Mouse (Mus musculus) forebrain, embryonic 13.5 days (tissue): ENCODE results near the gene Cyp3a41b. TPM values are rescaled to one million over a fixed set of nuclear protein-coding genes. Genes with fewer than 3 reads are reported as not detected.
"Not testable (repeated sequence)": the region's sequence is repeated elsewhere in the genome, so short reads cannot be mapped to it uniquely, and the experiment has no call there.

ENCODE experiments used
- ATAC-seq: fragments of 200-750 bp; cut with Nextera tagmentation; 2 replicates; pipeline ENCODE4 v1.8.0; 2017
- H3K27ac ChIP-seq: fragments of 300-500 bp; sonication (generic); 2 replicates; pipeline ENCODE4 v1.5.1; 2015; ENCODE audit warnings: inconsistent platforms, mild to moderate bottlenecking, moderate library complexity
- H3K27me3 ChIP-seq: fragments of 300-500 bp; sonication (generic); 2 replicates; pipeline ENCODE4 v1.6.1; 2015; ENCODE audit warnings: mild to moderate bottlenecking, inconsistent platforms
- H3K36me3 ChIP-seq: fragments of 300-500 bp; sonication (generic); 2 replicates; pipeline ENCODE4 v1.6.1; 2015; ENCODE audit warnings: mild to moderate bottlenecking, inconsistent platforms; ENCODE audit not compliant: poor library complexity, severe bottlenecking
- H3K4me1 ChIP-seq: fragments of 300-500 bp; sonication (generic); 2 replicates; pipeline ENCODE4 v1.6.1; 2015; ENCODE audit warnings: inconsistent platforms
- H3K4me2 ChIP-seq: fragments of 300-500 bp; sonication (generic); 2 replicates; pipeline ENCODE4 v1.6.1; 2015; ENCODE audit warnings: inconsistent platforms, mild to moderate bottlenecking, moderate library complexity
- H3K4me3 ChIP-seq: fragments of 300-500 bp; sonication (generic); 2 replicates; pipeline ENCODE4 v1.5.1; 2015; ENCODE audit warnings: mild to moderate bottlenecking, inconsistent platforms
- H3K9ac ChIP-seq: fragments of 300-500 bp; sonication (generic); 2 replicates; pipeline ENCODE4 v1.6.1; 2015; ENCODE audit warnings: mild to moderate bottlenecking, inconsistent platforms
- H3K9me3 ChIP-seq: fragments of 300-500 bp; sonication (generic); replicated peaks from 2 replicates; pipeline ENCODE4 v1.6.1; 2016; ENCODE audit warnings: inconsistent platforms
- WGBS: fragments of 180-500 bp; shearing (Covaris S2); methylation state at CpG from one replicate; pipeline ENCODE4 v1.1.7; 2015; 5-methylcytosine and 5-hydroxymethylcytosine counted together
- polyA plus RNA-seq: library from polyadenylated mRNA; unstranded; fragments of >200 nt; fragmentation: Nextera tagmentation; extraction: Ambion mirVana; gene quantifications from 2 replicates; pipeline ENCODE4 v1.2.1, GENCODE M21; 2015

Gene Cyp3a41b
- polyA plus RNA-seq, result not detected in 2 replicates

DNA sequence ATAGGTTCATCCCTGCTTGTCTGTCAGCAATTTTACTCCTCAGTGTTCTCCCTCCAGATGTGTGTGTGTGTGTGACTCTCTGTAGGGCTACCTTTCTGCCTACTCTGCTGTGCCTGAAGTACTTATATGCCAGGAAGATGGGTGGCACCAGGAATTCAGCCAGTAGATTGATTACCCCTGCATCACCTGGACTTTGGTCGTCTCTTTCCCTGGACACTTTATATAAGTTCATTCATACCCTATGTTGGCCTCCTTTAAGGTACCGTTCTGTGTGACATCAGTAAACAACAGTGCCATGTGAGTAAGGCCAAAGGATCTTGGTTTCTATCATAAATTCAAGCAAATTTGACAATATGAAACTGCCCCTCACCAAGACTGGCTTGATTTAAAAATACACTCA lies at the start of gene Cyp3a41b:
Cyp3a41b (minus strand) TSS at position 101 of the 400 bp plus-strand sequence.
- H3K9ac ChIP-seq, H3K27me3 ChIP-seq, ATAC-seq, H3K9me3 ChIP-seq, H3K4me2 ChIP-seq, H3K4me3 ChIP-seq, H3K27ac ChIP-seq, H3K4me1 ChIP-seq, H3K36me3 ChIP-seq: not testable (repeated sequence)
- WGBS, result 61% methylated on average over 1 of the region's 2 CpGs

DNA sequence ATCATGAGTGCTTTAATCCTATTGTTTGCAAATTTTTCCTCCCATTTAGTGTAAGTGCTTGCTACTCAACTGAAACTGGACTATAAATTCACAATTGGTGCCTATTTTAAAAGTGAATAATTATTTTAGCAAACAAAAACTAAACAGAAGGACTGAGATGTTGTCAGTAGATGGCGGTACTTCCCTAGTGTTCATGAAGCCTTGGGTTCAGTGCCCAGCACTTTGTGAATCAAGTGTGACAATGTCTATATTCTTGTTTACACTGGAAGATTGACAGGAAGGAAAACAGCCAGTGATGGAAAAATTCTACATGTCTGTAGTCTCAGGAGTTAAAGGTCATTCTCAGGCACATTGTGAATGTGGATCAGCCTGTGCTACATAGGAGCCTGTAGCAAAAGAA lies 47.8 kb upstream of the Cyp3a41b start:
- not testable (repeated sequence) for H3K9ac ChIP-seq, H3K27me3 ChIP-seq, ATAC-seq, H3K27ac ChIP-seq, H3K4me1 ChIP-seq, H3K4me3 ChIP-seq, H3K4me2 ChIP-seq, H3K36me3 ChIP-seq
- H3K9me3 ChIP-seq, result peaks cover 67% of the 10 kb centered on the region
- 93% methylated on average over 1 of the region's 1 CpGs for WGBS

DNA sequence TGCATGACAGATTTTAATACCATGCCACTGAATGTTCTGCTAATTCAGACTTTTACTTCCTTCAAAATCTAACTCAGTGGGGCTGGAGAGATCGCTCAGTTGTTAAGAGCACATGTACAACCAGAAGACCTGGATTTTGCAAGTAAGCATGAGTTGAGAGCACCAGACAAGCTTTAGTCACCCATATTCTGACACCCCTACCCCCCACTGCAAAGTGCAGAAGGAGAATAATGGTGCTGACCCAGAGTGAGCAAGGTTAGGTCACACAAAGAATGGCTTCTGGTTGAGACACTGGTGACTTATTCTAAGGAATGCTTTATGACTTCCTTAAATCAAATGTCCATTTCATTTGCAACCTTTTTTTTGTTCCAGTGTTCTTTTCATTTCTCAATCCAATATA lies 20.4 kb upstream of the Cyp3a41b start:
- H3K9me3 ChIP-seq, result peaks cover 60% of the 10 kb centered on the region
- H3K4me2 ChIP-seq, H3K4me1 ChIP-seq, H3K36me3 ChIP-seq, H3K27me3 ChIP-seq, H3K4me3 ChIP-seq, H3K9ac ChIP-seq, H3K27ac ChIP-seq, ATAC-seq: not testable (repeated sequence)
- WGBS, result 94% methylated on average over 1 of the region's 1 CpGs

- WGBS, result 81% methylated on average over 5 of the region's 5 CpGs
- not testable (repeated sequence) for H3K36me3 ChIP-seq, H3K4me2 ChIP-seq, H3K4me1 ChIP-seq, H3K9ac ChIP-seq, H3K27me3 ChIP-seq, ATAC-seq, H3K4me3 ChIP-seq, H3K27ac ChIP-seq
- peaks cover 32% of the 10 kb centered on the region for H3K9me3 ChIP-seq
Measured at GRCm38 (mm10) chr5:145597851-145598250, 13.3 kb upstream of the Cyp3a41b start.

GRCm38 (mm10) chr5:145577321-145577720 lies 7.2 kb downstream of the Cyp3a41b start:
- ATAC-seq, H3K36me3 ChIP-seq: not testable (repeated sequence)
- 62% methylated on average over 1 of the region's 1 CpGs for WGBS

DNA sequence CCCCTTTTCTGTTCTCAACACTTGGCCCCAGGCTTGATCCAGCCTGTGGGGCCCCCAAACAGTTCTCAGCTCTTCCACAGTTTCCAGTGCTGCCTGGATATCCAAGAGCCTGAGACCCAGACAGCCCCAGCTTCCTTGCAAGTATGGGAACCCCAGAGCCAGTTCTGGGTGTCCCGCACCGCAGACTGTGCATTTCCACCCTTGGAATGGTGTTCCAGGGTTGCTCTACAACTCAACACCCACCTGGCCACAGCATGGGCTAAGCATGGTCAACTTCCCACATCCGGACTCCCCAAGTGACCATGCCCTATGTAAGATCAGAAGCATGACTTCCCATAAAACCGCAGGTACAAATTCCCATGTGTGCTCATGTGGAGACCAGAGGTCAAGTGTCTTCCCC lies 8.9 kb downstream of the Cyp3a41b start:
- 90% methylated on average over 4 of the region's 4 CpGs for WGBS
- not testable (repeated sequence) for H3K36me3 ChIP-seq, H3K9ac ChIP-seq, H3K27ac ChIP-seq, H3K27me3 ChIP-seq, H3K4me3 ChIP-seq, H3K4me1 ChIP-seq, H3K4me2 ChIP-seq, ATAC-seq
- peaks cover 12% of the 10 kb centered on the region for H3K9me3 ChIP-seq

More at GRCm38 (mm10) chr5:145577321-145577720, 7.2 kb downstream of the Cyp3a41b start:
- H3K4me2 ChIP-seq, H3K4me3 ChIP-seq, H3K27ac ChIP-seq, H3K27me3 ChIP-seq, H3K9ac ChIP-seq, H3K4me1 ChIP-seq: not testable (repeated sequence)
- H3K9me3 ChIP-seq, result peaks cover 12% of the 10 kb centered on the region

- not testable (repeated sequence) for ATAC-seq
- peaks cover 12% of the 10 kb centered on the region for H3K9me3 ChIP-seq
Measured at GRCm38 (mm10) chr5:145571922-145572321, 12.6 kb downstream of the Cyp3a41b start.

More at GRCm38 (mm10) chr5:145571922-145572321, 12.6 kb downstream of the Cyp3a41b start:
- not testable (repeated sequence) for H3K27ac ChIP-seq, H3K36me3 ChIP-seq, H3K27me3 ChIP-seq, H3K9ac ChIP-seq, H3K4me2 ChIP-seq, H3K4me1 ChIP-seq, H3K4me3 ChIP-seq
- 75% methylated on average over 2 of the region's 2 CpGs for WGBS

Other genes starting within 250 kb of the Cyp3a41b start
- gene Cyp3a57, start 239.5 kb downstream of the Cyp3a41b start, polyA plus RNA-seq, result not detected in 2 replicates
- not detected in 2 replicates for gene Cyp3a16, start 115.0 kb downstream of the Cyp3a41b start, polyA plus RNA-seq
- gene Cyp3a41a, start 135.4 kb upstream of the Cyp3a41b start, polyA plus RNA-seq, result not detected in 2 replicates
- gene Cyp3a44, start 221.1 kb upstream of the Cyp3a41b start, polyA plus RNA-seq, result not detected in 2 replicates